Mouse (Mus musculus): ENCODE measurements at regions not wholly inside any gene's neighbourhood (a gene's known extent, or its start where the extent isn't known, plus 50 kb on each side); places are given as distances from the start of the nearest gene placed in this dataset.

GRCm38 (mm10) chr6:148553616-148554015 lies 109.4 kb upstream of the Tmtc1 start:
- ATAC-seq (replicated peaks; ENCODE audit: low FRiP score, poor library complexity, severe bottlenecking) = no peak

DNA sequence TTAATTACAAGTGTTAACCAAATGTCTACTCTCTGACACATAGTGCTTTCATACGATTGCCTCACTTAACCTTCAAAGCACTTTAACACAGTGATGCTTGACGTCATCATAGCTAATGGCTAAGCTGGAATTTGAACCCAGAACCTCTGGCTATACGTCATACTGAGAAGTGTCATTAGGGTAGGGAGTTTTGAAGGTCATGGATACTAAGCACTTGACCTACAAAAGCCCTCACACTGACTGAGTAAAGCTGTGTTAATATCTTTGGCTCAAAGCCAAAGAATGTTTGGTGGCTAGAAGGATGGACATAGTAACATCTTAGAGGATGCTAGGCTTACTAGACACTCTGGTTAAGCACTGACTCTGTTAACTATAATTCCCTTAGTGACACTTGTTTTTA lies 106.9 kb upstream of the Tmtc1 start:
- ATAC-seq (replicated peaks; ENCODE audit: low FRiP score, poor library complexity, severe bottlenecking) = no peak

- ATAC-seq (replicated peaks; ENCODE audit: low FRiP score, poor library complexity, severe bottlenecking) = no peak
Observed at GRCm38 (mm10) chr6:148548138-148548778, 104.1 kb upstream of the Tmtc1 start.

- no peak for ATAC-seq (replicated peaks; ENCODE audit: low FRiP score, poor library complexity, severe bottlenecking)
Observed at GRCm38 (mm10) chr6:148543047-148543446, 98.9 kb upstream of the Tmtc1 start.

DNA sequence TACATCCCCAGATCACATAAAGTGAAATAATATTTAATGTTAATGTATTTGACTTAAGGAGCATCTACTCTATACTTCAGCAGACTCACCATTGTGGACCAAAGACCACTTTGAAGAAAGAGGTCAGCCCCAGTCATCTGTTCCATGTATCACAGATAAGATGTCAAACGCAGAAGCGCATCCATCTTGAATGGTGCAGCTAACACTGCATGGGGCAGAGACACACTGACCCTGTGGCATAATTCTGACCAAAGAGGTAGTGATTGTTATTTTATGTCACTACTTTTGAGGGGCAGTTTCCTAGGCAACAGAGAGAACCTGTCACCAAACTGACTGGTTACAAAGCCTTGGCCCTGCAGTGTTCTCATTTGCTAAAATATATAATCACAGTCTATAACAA lies 97.8 kb upstream of the Tmtc1 start:
- no peak for ATAC-seq (replicated peaks; ENCODE audit: low FRiP score, poor library complexity, severe bottlenecking)

DNA sequence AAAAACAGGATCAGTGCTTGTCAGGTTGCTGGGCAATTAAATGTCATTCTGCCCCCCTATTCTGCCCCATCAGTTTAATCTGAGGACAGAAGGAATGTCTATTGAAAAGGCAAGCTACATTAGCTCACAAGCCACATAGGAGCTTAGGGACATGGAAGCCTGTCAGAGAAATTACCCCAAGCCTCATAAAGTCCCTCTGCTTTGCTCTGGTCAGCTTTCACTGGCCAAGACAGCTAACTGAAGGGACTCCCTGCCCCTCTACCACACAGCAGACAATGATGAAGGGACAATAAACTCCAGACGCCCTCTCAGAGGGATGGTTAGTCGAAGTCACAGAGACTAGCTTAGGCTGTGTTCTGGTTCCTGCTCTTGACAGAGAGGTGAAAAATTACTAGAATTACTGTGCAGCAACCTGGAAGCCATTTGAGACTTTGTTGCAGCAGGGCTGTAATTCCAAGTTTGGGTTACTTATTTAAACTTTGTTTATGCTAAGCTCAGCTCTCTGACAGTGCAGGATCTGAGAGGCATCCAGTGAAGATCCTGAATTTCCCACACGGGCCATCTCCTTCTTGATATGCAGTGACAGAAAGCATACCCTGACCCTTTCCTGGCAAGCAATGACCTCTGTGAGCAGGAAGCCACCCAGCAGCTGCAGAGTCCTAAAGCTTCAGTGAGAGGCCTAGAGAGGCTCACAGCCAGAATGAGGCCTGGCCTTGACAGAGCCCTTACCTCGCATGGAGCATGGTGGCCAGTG lies 95.2 kb upstream of the Tmtc1 start:
- no peak for ATAC-seq (replicated peaks; ENCODE audit: low FRiP score, poor library complexity, severe bottlenecking)

DNA sequence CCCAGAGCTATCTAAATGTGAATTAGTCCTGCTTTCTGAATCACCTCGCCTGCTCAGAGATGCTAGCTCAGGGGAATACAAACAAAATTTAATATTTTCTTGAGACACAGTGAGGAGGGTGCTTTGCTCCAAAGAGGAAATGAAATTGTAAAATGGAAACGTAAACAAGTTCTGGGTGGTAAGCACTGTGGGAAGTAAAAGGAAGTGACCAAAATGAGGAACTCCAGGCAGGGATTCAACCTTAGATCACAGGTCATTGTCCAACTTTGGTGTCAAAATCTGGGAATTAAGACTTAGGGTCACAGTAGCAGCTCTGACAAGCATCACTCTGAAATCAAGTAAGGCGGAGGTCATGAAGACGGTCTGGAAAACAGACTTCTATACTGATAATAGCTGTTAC lies 90.2 kb upstream of the Tmtc1 start:
- no peak for ATAC-seq (replicated peaks; ENCODE audit: low FRiP score, poor library complexity, severe bottlenecking)

- no peak for ATAC-seq (replicated peaks; ENCODE audit: low FRiP score, poor library complexity, severe bottlenecking)
Observed at GRCm38 (mm10) chr6:148531068-148531467, 86.9 kb upstream of the Tmtc1 start.

GRCm38 (mm10) chr6:148528611-148529010 lies 84.4 kb upstream of the Tmtc1 start:
- ATAC-seq (replicated peaks; ENCODE audit: low FRiP score, poor library complexity, severe bottlenecking) = no peak

DNA sequence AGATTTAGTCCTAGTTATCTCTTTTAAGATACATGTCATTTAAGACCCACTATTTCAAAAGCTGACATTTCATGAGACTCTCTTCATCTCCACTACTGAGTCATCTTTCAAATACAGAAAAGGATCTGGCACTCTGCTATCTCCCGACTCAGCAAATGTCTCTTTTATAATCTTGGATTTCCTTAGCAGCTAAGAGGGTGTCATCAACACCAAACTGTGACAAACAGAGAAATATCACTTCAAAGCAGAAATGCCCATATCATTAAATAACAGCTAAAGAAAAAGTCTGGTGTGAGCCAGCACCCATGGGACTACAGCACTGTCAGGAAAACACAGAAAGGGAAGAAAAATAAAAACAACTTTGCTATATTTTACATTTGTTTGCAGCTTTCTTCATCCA lies 78.7 kb upstream of the Tmtc1 start:
- ATAC-seq (replicated peaks; ENCODE audit: low FRiP score, poor library complexity, severe bottlenecking) = peak; percentile 54

GRCm38 (mm10) chr6:148517536-148518245 lies 73.5 kb upstream of the Tmtc1 start:
- ATAC-seq (replicated peaks; ENCODE audit: low FRiP score, poor library complexity, severe bottlenecking) = peak; percentile 79

GRCm38 (mm10) chr6:148516654-148517053 lies 72.5 kb upstream of the Tmtc1 start:
- ATAC-seq (replicated peaks; ENCODE audit: low FRiP score, poor library complexity, severe bottlenecking) = no peak

DNA sequence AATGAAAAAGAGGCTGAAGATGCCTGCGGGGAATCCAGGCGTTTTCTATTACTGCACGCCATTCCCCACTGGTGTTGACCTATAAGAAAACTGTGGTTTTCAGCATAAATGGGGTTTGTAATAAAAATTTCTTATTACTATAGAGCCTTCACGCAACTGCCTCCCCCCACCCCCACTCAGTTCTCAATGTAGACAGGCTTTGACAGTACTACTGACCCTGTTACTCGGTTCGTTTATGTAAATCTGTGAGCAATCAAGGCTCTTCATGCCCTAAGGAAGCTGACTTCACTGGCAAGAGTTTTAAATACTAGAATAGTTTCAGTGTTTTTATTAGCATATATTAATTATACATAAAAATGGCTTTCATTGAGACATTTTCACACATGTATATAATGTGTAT lies 70.9 kb upstream of the Tmtc1 start:
- ATAC-seq (replicated peaks; ENCODE audit: low FRiP score, poor library complexity, severe bottlenecking) = no peak

DNA sequence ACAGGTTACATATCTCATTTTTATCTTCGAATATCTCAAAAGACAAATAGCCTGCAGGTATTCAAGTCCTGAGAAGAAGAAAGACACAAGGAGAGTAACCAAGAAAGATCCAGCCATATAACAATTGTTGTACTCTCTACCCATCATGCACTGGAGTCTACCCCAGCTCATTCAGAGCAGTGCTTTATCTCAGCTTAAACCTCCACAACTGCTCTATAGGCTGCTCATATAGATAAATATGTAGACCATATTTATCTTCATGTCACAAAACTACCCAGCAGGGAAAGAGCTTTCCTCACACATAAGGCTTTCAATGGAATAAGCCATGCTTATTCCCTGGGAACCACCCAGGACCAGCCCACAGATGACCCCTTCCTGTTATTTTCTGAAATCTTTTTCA lies 70.5 kb upstream of the Tmtc1 start:
- ATAC-seq (replicated peaks; ENCODE audit: low FRiP score, poor library complexity, severe bottlenecking) = peak; percentile 49

DNA sequence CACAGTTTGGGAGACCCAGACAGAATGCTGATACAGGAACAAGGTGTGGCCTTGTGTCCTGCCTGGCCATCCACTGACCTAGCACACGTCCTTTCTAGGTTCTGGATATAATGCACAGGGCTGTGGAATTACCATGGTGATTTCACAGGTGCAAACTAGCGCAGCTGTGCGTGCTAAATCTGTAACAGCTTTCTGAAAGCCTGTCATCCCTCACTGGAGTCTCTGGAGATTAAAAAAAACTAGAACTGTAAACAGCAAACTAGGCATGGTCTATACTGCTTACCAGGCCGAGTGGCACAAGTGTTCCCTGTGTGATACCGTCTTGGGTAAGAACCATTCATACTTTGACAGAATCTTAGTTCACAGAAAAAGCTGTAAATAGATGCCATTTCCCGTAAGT lies 69.9 kb upstream of the Tmtc1 start:
- ATAC-seq (replicated peaks; ENCODE audit: low FRiP score, poor library complexity, severe bottlenecking) = no peak

GRCm38 (mm10) chr6:148513134-148513533 lies 68.9 kb upstream of the Tmtc1 start:
- no peak for ATAC-seq (replicated peaks; ENCODE audit: low FRiP score, poor library complexity, severe bottlenecking)

- ATAC-seq (replicated peaks; ENCODE audit: low FRiP score, poor library complexity, severe bottlenecking) = no peak
Observed at GRCm38 (mm10) chr6:148505325-148505724, 61.1 kb upstream of the Tmtc1 start.

DNA sequence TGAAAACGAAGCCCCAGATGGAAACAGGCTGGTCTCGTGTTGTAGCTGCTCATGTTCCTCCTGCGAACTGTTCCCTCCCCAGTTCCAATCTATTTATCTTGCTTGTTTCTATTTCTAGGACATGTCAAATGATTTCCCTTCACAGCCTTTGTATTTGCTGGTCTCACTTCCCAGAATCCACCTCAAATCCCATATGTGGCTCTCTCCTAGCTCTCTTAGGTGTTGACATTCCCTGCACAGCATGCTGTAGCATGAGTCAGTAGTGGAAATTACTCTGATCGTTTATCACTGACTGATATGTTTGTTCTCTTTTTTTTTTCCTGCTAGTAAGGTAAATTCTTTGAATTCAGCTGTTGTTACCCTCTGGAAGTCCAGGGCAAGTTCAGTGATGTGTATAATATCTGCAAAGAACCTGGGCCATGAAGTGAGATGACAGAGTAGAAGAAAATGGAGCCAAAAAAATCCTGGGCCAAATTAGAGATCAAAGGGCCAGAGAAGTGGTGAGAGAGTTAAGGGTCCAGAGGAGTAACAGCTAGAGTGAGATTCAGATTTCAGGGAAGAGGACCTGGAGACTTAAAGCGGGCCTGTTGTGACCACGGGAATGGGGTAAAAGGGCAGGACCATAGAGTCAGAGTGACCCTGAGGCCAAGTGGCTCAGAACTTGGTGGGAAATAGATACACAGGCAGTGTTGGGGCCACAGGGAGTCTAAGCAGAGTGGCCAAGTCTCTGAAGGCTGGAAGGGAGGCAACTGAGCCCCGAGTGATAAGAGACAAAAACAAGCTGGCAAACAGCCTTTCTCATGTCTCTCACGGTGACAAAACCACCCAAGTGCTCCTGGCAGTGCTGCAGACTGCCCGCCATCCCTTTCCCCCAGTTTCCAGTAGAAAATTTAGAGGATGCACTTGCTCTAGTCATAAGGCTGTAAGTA lies 56.3 kb upstream of the Tmtc1 start:
- ATAC-seq (replicated peaks; ENCODE audit: low FRiP score, poor library complexity, severe bottlenecking) = peak; percentile 50; the same call in 1 of the 2 replicates

All from erythroid progenitor cell, adult 5-6 weeks (primary cell).